Mouse (Mus musculus) lung, adult 18-20 months (tissue): ENCODE measurements around the gene Asic2.

ENCODE experiments used
- DNase-seq, 2 experiments: peaks; one replicate each; pipeline ENCODE4 v3.0.0; 2022; ENCODE audit warnings: mixed read lengths in 2 of 2

The Asic2 gene

GRCm38 (mm10) chr11:80887021-80887420, 1081.2 kb downstream of the Asic2 start:
- peak in 1 of 2 experiments; percentile 23 for DNase-seq

DNA sequence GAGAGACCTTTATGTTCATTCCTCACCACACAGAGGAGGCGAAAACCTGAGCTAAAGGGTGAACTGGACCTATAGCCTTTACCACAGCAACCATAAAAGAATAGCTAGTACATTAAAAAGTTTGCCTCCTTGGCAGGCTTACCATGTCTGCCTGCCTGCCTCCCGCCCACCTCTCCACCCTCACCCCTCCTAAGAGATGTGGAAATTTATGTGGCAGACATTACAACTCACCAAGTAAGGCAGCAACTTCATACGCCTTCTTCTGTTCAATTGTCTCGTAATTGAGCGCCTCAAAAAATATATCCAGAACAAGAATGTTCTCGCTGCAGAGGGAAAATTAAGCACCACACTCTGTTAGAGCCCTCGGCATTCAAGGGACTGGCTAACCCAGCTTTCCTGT, 1081.9 kb downstream of the Asic2 start:
- no peak for DNase-seq

DNA sequence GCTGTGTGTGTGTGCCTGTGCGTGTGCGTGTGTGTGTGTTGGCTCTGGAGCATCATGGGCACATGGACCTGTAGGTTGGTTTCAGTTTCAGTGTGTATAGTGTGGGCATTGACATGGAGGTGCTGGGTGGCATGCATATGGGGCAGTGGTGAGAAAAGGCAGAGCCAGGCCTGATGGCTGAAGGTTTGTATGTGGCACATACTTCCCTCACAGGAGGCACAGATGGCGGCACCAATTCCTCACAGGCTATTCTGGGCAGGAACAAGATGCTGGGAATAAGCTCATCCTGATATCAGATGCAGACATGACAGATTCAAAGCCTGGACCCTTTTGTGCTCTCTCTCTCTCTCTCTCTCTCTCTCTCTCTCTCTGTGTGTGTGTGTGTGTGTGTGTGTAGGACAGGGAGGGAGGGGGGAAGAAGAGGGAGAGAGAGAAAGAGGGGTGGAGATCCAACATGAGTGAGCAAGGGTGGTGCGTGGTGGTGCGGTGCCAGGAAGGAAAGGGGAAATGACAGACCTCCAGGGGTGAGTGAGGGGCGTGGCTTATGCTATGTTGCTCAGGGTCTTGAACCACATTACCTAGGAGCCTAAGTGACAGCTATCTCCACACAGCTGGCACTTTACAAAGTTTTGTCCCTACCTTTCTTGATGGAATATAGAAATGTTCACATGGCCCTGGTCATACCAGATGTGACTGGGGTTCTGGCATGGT, 1083.6 kb downstream of the Asic2 start:
- DNase-seq = no peak

DNA sequence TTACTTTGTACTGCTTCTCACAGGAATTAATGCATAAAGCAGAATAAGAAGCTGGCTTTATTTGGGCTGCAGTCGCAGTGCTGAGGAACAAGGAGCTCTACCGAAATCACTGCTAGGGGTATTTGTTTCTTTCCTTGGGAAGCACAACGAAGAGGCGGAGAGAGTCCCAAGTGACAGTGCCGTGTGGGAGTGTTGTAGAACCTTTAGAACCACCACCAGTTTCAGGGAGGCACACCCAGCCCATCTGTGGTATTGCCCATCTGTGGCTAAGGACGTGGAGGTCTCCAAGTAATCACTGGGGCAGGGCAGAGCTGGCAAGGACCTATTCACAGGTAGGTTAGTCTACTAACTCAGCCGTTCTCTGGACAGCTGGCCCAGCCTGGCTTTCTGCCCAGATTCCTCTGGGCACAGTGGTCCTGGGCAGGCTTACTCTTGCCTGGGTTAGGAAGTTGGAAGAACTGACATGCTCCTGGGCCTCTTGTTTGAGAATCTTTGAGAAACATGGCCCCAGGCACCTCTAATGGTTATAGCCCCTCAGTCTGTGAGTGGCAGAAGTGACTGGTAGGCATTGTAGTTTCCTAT, 1085.9 kb downstream of the Asic2 start:
- DNase-seq = no peak

GRCm38 (mm10) chr11:80878026-80878425, 1090.2 kb downstream of the Asic2 start:
- no peak for DNase-seq

DNA sequence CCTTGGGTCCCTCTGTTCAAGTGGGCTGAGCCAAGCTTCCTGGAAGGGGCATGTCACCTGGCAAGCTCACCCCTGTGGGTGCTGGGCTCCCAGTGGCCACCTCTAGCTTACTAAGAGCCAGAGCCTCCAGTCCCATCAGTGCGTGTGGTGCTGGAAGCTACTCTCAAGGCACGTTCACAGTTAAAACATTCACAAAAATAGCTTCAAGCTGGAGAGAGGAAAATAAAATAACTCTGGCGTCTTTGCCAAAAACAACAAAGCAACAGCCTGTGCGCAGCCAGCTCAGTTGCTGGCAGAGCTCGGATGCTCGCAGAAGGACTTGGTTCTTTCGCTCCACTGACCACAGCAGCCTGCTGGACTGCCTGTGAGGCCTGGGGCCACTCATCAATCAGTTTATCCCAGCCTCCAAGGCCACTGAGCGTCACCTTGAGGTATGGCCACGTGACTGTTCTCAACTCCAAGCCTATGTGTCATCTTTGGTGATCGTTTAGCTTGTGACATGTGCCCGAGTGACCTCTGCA, 1091.1 kb downstream of the Asic2 start:
- DNase-seq = peak; percentile 20 to 40

DNA sequence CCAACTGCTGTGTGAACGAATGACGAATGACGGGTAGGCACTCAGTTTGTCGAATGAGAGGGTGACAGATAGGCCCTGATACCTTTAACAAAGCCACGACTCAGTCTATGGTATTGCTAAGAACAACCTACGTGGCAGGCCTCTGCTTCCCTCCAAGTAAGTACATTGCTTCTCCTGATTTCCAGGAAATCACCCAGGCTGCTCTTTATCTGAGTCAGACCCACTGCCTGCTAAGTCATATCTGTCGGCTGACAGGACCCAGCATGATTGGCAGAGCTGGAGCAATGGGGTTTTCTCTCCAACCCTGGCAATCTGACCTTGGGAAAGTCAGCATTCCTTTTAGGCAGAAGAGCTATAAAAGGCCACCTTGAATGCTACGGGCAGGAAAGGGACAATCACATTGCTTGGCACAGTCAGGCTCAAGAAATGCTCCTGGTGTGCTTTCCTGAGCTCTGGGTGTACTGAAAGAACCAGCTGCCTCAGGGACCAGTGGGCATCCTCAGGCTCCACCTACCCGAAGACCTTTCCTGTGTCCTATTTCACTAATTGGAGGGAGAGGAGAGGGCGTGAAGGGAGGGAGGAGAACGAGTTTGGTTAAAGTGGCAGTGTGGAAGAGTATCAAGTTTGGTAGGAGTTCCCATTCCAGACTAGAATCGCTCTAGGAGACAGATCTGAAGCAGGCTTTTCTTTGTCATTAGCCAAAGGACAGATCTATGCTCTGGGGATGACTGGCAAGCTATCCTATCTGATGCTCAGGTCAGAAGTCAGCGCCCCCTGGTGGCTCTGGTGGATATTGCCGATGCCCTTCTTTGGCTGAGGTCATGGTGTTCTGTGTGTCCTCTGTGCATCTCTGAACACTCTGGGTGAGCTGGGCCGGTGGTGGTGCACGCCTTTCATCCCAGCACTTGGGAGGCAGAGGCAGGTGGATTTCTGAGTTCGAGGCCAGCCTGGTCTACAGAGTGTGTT, 1095.5 kb downstream of the Asic2 start:
- peak; percentile 60 to 70 for DNase-seq

GRCm38 (mm10) chr11:80868039-80868438, 1100.2 kb downstream of the Asic2 start:
- no peak for DNase-seq

DNA sequence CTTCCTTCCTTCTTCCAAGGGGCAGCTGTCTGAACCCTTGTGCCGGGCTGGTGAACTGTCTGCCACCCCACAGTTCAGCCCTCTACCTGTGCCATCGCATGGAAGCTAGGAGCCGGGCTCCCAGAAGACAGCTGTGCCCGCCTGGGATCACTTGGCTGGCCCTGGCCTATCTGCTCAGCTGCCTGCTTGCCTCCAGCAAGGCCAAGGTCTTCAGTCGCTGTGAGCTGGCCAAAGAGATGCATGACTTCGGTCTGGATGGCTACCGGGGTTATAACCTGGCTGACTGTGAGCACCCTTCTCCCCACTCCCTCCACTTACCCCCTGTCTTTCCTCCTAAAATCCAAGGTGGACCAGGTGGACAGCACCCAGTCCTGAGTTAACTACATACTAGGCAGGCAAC, 1105.3 kb downstream of the Asic2 start:
- no peak for DNase-seq

DNA sequence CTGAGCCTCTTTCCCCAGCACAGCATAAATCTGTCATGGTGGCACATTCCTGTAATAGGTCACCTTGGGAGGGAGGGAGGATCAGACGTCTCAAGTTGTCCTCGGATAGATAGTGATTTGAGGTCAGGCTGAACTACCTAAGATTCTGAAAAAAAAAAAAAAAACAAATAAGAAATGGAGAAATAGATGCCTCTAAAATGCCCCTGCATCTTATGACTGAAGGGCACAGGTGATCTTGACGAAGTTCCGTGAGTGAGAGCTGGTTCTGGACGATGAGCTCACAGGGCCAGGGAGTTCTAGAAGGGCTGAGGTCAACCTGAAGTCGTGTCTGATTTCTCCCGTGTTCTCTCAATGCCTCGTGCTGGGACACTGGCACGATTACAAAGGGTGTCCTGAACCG, 1110.2 kb downstream of the Asic2 start, which contains the start of gene Spaca3:
Spaca3 (plus strand) TSS at position 301 of the 400 bp plus-strand sequence.
- no peak for DNase-seq

- DNase-seq = no peak
These were observed 1111.4 kb downstream of the Asic2 start for GRCm38 (mm10) chr11:80856827-80857226.

DNA sequence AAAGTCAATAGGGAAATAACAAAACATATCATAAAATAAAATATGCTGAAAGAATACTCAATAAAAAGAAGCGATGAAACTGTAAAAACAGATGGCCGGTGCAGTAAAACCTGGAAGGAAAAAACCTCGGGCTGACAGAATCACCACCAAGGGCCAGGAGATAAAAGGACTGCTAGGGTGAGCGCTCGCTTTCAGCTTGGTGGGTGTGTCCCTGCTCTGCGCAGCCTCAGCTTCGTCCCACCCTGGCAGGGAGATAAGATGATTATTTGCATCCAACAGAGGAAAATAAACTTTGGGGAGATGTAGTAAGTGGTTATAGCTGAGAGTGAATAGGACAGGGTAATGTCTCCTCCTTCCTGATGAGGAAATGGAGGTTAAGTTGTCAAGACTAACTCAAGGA, 1113.3 kb downstream of the Asic2 start:
- DNase-seq = no peak

DNA sequence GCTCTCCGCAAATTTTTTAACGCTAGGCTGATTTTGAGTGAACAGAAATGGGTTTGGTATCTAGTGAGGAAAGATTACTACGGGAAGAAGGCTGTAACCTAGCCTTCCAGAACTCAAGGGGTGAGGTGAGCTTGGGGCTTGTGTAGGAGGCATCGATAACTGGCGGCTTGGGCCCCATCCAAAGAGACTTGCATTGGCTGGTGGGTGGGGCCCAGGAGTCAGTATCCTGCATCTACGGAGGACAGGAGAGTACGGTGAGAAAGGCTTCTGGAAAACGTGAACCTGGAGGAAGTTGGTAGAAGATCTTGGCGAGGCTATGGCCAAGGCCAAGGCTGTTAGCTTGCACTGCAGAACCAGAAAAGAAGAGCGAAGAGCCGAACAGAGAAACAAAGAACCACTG, 1113.8 kb downstream of the Asic2 start:
- DNase-seq = no peak

- peak; percentile 50 to 77 for DNase-seq
These were observed 1115.2 kb downstream of the Asic2 start for GRCm38 (mm10) chr11:80853014-80853413.

GRCm38 (mm10) chr11:80851859-80852258, 1116.4 kb downstream of the Asic2 start:
- peak in 1 of 2 experiments; percentile 56 for DNase-seq

DNA sequence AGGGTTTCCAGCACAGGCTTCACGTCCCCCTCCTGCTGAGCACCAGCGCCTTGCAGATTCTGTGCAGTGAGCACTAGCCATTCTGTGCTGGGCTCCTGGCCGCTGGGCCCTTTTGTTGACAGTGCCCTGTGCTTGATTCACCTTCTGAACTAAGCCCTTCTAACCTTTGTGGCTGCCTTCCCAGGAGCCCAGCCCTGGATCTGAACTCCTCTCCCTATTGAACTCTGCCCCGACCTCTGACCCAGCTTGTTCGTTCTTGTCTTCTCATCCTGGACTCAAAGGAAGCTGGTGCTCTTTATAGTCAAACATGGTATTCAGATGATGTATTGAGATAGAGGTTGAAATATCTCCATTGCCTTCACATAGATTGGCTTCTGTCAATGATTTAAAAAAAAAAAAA, 1120.1 kb downstream of the Asic2 start:
- DNase-seq = no peak

DNA sequence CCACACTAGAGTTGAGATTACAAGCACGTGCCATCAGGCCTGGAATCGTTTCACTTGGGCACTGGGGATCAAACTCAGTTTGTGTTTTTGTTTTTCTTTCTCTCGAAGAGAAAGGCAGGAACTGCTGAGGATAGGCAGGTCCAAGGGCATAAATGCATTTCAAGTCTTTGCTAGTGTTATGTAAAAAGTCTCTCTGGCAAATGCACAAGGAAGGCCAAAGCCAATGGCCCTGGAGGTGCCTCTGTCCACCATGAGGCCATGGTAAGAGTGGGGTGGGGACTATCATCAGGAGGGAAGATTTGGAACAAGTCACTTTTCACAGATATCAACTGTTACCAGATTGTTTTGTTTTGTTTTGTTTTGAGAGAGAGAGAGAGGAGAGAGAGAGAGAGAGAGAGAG, 1122.1 kb downstream of the Asic2 start:
- no peak for DNase-seq

GRCm38 (mm10) chr11:80845486-80845885, 1122.8 kb downstream of the Asic2 start:
- no peak for DNase-seq

GRCm38 (mm10) chr11:80843435-80843834, 1124.8 kb downstream of the Asic2 start:
- no peak for DNase-seq

GRCm38 (mm10) chr11:80838724-80839123, 1129.5 kb downstream of the Asic2 start:
- no peak for DNase-seq

DNA sequence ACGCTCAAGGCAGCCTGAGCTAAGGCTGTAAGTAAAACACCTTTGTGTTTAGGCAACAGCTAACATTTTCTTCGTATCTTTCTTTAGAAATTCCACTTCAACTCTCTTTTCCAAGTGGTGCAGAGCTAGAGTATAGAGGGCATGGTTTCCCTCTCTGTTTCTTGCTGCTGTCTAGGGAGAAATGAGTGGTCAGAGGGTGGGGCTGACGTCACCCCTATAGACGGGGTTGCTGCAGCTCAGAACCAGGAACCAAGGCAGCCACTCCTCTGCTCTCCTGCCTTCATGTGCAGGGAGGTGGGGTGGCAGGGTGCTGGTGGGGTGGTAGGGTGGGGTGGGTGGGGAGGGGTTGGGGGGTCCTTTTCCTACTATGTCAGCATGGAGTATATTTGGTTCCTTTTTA, 1132.4 kb downstream of the Asic2 start:
- no peak for DNase-seq

- no peak for DNase-seq
These were observed 1132.9 kb downstream of the Asic2 start for GRCm38 (mm10) chr11:80835395-80835794.
